Mouse (Mus musculus): Measurements from ENCODE around the gene Atp6v0d1.
"Not testable (repeated sequence)": the region's sequence is repeated elsewhere in the genome, so short reads cannot be mapped to it uniquely, and the experiment has no call there.

Atp6v0d1 gene

DNA sequence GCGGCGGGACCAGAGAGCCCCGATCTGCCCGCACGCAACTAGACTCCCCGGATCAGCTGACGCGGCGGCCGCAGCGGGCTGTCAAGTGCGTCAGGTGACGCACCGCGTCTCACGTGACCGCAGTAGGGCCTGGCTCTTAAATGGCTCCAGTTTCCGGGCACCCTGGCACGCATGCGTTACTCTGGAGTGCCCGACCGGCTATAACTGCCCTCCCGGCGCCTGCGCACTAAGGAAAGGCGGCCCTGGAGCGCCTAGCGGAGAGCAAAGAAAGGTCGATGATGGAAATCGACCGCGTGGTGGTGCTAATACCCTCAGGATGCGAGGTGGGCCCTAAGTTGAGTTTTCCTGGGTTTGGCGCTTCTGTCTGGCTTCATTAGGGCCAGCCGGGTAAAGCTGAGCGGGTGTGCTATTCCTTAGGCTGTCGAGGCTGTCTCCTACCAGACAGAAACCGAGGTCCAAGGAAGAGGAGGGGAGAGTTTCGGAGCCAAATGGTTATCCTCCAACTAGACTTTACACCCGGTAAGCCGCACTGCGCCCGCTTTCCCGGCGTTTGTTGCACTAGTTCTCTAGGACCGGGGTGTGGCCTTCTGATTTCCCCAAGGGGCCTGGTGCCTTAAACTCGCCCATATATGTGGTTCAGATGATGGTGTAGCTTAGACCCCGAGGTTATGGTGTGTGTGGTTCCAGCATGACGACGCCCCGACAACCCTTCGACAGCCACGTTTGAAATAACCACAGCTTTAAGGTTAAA lies at the start of gene Atp6v0d1:
Gene Atp6v0d1 (minus strand): TSS at position 96 of the 751 bp plus-strand sequence.
- DNase-seq: peak; percentile 99 to 100

DNA sequence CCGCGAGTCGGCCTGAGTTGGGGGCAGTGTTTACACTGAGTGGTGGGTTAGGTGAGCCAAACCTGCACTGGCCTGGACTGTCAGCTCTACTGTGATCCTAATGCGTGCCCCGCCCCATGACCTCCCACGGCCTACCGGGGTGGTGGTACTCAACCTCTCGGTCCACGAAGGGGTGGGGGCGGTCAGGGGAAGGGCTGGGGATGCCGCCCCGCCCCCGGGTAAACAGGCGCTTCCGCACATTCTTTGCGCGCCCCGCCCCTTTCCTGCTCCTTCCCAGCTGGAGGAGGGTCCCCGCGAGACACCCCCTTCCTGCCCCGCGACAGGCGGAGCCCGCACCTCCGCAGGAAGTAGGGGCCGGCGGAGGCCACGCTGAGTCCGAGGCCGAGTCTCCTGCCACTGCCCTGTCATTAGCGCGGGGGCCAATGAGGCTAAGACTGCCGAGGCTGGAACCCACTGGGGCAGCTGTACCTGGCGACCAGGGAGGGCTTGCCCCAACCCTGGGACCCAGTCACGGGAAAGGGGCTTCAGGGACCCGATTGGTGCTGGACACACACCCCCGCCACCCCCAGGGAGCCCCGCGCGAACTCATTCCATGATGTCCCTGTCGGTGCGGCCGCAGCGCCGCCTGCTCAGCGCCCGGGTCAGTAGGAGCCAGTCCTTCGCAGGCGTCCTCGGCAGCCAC lies 48.1 kb upstream of the Atp6v0d1 start:
- DNase-seq: peak; percentile 88 to 92

DNA sequence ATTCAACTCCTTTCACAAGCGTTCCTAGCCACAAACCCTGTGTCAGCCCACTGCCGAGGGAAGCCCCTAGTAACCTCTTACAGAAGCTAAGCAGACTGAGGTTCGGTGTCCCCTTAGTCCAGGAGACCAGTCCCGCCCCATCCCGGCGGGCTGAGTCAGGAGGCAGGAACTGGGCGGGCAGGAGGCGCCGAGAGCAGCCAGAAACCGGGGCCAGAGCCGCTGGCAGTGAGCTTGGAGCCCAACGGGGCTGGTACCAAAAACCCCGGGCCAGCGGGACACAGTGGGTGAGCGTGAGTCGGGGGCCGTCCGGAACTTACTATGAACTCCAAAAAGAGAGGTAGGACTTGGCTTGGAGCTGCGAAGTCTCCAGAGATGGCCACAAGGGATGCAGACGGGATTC lies 47.2 kb upstream of the Atp6v0d1 start:
- peak; percentile 69 to 81 for DNase-seq

DNA sequence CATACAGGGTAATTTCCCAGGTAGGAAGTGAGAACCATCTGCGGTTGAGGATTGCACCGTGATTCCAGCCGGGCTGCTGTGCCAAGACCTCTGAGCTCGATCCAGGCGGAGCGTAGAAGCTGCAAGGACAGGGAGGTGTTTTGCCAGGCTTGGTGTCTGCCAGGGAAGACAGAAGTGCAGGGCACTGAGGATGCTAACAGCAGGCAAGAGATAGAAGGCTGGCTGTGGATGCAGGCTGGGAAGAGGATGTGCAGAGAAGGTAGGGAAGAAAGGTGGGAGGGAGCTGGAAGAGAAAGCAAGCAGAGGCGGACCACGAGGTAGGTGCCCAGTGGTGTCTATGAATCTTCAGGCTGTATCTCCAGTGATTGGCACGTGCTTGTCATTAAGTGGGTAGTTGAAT lies 46.0 kb upstream of the Atp6v0d1 start:
- no peak for DNase-seq

DNA sequence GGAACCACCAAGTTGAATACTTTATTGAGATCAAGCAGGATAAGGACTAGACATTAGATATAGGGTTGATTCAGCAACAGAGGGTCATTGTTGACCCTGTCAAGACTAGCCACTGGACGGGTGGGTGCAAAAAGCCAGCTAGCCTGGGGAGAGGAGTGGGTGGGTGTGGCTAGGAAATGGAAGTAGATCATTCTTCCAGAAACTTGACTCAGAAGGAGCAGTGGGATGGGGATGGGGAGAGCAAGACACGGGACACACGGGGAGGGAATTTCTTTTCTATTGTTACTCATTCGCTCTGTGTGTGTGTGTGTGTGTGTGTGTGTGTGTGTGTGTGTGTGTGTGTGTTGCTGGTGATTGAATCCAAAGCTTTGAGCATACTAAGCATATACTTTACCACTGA lies 43.9 kb upstream of the Atp6v0d1 start:
- DNase-seq: no peak

DNA sequence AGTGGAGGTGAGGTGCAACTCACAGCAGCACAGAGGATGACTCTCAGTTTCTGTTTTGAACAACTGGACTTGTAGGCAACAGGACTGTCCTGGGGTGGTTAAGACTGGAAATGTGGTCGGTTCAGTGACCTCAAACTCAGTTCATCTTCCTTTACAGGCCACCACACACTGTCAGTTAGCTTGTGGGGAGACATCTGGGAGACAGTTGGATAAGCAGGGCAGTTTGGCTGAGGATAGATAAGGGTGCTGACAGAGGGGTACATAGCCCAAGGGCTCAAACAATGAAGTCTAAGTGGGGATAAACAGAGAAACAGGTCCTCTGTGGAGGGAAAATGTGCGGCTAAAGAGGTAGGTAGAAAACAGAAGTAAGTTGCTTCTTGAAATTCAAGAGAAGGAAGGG lies 43.5 kb upstream of the Atp6v0d1 start:
- DNase-seq: no peak

DNA sequence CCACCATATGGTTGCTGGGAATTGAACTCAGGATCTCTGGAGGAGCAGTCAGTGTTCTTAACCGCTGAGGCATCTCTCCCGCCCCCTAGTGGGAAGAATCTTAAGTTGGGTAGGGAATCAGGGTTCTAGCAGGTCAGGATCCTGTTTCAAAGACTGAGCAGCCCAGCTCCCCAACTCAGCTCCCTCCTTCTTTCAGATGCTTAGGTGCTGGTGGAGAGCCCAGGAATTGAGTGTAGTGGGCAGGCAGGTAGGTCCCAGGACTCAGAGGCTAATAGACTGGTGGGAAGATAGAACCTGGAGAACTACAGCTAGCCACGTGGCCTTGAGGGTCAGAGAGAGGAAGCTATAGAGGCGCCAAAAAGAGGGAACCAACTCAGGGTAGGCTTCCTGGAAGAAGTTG lies 41.8 kb upstream of the Atp6v0d1 start:
- peak; percentile 42 to 61 for DNase-seq

DNA sequence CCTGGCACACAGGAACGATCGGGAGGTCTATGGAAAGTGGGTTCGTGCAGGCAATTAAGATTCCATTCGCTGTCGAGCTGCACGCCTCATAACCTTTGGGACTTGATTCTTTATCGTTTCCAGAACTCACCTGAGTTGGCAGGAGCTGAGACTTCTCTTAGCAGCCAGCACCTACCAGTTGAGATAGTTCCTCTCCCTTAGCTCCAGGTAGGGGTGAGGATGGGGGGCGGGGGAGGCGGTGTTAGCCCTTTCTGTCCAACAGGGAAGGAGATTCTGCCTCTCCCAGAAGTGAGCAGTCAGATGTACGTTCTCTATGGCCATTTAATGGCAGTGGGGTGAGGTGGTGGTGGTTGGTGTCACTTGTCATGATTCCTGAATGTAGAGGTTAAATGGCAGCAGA lies 41.2 kb upstream of the Atp6v0d1 start:
- no peak for DNase-seq

DNA sequence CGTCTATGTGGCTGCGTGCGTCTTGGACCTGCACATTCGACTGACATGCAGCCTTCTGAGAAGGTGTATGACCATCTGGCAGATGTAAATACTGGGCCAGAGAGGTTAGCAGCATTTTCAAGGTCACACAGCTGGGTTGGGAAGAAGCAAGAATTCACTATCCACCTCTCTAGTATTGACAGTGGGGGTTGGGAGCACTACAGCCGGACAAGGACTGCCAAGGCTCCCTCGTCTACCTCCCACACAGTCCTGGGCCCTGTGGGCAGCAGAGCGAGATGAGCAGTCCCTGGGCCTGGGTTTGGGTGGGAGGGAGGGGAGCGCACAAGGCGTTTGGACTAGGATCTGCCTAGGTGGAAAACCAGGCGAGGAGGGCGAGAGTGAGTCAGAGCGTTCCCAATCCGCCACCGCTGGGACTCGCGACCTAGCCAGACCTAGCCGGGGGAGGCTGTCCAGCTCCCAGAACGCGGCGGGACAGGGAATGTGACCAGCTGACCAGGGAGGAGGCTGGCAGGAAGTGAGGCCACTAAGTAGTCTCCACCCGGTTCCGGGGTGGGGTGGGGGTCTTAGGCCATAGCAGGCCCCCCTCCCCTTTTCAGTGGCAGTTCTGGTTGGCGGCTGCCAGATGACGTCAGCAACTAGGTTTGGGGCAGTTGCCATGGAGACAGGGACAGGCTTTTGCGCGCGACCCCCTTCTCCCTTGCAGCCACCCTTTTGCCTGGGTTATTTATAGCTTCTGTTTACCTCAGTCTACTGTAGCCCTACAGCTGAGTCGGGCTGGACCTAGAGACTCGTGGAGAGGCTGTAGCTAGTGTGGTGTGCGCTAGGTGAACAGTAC lies 40.6 kb upstream of the Atp6v0d1 start:
- DNase-seq: peak; percentile 87 to 93

DNA sequence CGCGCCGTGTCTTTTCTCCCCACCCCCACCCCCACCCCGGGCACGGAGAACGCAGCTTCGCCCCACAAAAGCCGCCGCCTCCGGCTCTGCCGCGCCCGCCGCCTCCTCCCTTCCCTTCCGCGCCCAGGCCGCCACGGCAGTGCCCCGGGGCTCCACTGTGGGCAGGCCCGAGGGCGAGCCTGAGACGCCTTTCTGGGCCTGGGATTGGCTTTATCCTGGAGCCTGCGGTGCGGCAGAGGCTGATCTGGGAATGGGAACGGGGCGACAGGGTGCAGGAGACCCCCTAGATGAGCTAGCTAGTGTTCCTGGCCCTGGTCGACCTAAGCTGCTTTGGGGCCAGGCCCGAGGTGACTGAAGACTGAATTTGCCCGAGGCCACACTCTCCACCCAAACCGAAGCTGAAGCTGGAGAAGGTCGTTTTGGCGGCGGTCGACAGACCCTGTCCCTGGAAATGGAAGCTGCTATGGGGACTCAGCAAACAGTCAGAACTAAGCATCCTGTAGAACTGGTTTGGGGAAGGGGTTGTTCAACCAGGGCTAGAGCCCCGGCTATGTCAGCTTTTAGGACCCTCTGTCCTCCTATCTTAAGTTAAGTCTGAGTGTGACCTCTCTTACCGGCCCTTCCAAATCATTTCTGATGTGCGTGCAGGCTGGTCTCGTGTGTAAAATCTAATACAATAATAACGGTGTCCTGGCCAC lies 39.8 kb upstream of the Atp6v0d1 start:
- DNase-seq: peak; percentile 50 to 54

DNA sequence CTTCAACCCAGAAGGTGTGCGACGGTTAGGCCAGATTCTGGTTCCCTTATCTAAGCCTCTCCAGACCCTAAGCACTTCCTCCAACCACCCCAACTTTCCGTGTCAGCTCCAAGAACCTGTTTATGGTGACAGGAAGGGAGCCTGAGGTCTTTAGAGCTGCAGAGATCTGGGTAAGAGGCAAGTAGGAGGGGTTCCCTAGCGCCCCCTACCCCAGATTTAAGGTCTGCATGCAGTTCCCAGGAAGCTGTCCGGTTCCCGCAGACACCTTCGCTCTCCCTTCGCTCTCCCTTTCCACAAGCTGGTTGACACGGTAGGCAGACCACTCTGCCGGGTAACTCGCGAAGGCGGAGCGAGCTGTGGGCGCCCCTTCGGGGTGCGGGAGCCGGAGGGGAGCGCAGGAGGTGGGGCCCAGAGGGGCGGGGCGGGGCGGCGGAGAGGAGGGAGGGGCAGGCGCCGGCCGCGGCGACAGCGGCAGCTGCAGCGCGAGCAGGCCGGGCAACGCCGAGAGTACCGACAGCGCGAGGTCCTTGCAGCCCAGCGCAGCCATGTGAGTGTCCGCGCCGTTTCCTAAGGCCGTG lies 39.0 kb upstream of the Atp6v0d1 start, which contains the start of gene Ripor1:
Gene Ripor1 (plus strand): TSS at position 452 of the 578 bp plus-strand sequence.
- DNase-seq: peak; percentile 76 to 84

DNA sequence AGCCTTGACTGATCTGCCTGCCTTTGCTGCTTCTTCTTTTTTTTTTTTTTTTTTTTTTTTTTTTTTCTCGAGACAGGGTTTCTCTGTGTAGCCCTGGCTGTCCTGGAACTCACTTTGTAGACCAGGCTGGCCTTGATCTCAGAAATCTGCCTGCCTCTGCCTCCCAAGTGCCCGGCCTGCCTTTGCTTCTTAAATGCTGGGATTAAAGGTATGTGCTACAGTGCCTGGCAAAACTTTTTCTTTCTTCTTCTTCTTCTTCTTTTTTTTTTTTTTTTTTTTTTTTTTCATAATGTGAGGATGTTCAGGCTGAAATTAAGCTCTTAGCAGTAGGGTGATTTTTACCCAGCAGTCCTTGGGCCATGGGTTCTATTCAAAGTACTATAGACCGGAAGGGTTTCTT lies 36.7 kb upstream of the Atp6v0d1 start:
- not testable (repeated sequence) for DNase-seq

DNA sequence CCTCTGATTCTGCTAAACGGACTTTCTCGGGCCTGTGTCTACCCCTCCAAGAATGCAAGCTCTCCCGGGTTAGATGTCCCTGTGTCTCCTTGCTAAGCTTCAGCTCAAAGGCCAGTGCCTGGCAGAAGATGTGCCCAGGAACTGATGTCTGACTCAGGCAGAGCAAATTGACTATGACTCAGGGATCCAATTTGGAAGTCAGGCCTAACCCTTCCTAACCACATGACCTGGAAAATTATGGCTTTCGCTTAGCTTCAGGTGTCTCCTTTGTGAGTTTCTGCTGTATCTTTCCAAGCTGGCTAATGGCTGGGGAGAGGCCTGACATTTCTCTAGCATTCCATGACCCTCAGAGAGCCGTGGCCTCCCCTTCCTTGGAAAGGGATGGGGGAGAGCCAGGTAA lies 35.5 kb upstream of the Atp6v0d1 start:
- no peak for DNase-seq

DNA sequence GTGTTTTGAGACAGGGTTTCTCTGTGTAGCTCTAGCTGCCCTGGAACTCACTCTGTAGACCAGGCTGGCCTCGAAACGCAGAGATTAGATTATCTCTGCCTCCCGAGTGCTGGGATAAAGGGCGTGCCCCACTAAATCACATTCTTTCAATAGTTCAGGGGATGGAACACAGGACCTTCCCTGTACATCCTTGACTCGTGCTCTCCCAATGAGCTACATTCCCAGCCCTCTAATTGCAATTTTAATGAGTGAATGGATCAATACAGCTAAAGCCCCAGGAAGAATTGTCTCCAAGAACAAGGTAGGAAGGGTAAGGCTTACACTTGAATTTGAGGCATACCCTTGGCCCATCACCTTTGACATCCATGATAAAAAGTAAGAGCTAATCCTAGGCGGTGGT lies 32.9 kb upstream of the Atp6v0d1 start:
- no peak for DNase-seq

DNA sequence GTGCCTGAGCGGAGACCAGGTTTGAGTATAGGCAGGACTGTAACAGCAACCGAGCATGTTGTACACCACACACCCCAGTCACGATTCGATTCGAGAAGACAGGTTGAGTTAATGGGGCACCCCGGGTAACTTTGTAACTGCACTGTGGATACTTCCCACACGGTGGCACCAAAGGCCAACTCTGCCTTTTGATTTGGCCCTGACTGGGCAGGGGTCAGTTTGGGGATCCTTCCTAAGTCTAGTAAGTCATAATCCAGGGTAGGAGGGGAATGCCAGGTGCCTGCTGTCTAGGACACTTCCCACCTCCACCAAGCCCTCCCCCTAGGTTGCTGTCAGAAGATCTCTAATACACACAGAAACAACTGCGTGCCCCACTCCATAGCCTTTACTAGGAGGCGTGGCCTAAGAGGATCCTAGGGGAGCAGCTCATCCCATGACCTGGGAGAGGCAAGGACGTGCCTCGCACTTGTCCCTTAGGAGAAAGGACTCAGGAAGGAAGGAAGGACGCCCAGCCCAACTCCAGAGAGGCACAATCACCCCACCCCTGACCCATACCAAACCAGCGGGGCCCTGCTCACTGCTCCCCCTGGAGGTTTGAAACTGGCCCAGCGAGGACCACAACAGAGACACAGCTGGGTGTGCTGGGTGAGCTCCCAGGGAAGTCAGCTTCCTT lies 30.7 kb upstream of the Atp6v0d1 start:
- DNase-seq: peak; percentile 88 to 91

DNA sequence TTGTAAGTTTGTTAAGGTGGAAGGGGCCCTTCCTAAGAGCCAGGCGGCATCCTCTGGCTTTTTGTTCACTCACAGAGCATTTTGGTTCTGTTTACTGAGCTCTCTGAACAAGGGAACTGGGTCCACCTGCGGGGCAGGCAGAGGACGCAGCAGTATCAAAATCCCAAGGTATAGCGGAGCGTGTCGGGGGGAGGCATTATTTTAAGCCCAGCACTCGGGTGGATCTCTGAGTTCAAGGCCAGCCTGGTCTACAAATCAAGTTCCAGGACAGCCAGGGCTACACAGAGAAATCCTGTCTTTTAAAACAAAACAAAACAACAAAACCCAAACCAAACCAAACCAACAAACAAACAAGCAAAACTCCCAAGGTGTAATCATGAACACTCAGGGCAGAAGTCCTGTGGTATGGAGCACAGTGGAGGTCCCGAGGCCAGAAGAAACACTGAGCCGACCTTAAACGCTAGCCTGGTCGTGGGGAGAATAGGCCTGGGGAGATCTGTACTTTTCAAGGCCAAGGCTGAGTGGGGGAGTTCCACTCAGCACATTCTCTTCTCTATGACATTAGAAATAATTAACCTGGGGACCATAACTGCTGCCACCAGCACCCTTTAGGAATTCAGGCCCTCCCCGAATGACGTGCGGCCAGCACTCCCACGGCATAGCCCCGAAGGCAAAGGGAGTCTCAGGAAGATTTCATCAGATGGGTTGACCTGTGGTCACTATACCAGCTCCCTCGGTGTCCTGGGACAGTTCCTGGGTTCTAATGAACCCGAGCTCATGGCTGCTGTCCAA lies 28.8 kb upstream of the Atp6v0d1 start:
- no peak for DNase-seq

DNA sequence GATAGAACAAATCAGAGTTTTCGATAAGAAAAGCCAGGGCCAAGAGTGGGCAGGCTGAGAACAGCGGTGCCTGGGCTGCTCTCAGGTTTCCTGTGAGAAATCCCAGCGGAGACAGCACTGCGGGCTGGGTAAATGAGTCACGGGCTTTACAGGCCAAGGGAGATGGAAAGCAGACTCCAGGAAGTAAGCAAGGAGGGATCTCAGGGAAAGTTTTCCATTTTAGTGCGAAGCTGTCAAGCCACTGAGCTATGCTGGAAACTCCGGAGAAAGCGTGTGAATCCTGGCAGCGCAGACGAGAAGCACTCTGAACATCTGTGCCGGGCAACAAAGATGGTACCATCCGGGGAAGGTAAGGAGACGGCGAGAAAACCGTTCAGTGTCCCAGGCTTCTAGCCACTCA lies 28.0 kb upstream of the Atp6v0d1 start:
- no peak for DNase-seq

DNA sequence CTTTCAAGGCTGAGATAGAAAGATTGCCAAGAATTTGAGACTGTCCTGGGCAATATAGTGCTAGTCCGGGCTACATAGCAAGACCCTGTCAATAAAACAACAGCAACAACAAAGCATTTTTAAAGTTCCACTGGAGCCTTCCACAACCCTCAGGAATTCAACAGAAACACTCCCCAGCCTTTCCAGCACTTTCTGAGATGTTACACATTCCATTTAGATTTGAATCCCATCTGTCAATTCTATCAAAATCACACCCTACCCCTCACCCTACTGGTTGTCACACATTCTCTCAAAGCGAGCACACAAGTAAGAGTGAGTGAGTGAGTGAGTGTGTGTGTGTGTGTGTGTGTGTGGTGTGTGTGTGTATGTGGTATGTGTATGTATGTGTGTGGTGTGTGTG lies 26.6 kb upstream of the Atp6v0d1 start:
- DNase-seq: no peak

DNA sequence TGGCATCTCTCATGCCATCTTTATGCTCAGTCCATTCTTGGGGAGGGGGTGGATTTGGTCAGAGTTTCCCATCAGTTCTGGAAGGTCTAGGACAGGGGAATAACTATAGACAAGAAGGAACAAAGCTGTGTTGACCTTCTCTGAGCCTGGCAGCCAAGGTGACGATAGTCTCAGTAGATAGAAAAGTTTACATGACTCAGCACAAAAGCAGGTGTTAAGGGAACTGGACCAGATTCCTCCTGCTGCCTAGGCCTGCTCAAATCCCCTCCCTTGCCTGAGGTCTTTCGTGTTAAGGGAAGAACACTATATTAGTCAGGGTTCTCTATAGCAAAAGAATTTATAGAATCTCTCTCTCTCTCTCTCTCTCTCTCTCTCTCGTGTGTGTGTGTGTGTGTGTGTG lies 13.9 kb upstream of the Atp6v0d1 start:
- no peak for DNase-seq

DNA sequence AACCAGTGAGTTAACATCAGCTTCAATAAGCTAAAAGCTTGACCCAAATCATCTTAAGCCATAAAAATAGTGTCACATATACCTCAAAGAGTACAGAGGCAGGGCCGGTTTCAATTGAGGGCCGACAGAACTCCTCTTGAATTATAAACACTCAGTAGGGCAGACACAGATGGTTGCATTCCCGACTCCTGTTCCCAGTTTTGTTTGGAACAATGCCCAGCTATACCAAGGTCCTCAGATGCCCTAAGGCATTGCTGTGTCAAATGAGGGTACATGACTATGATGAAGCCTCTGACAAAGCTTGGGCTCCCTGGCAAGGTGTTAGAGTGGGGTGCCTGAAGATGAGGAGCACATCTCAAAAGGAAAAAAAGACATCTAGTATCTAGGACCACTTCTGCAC lies 9.7 kb upstream of the Atp6v0d1 start:
- DNase-seq: no peak

DNA sequence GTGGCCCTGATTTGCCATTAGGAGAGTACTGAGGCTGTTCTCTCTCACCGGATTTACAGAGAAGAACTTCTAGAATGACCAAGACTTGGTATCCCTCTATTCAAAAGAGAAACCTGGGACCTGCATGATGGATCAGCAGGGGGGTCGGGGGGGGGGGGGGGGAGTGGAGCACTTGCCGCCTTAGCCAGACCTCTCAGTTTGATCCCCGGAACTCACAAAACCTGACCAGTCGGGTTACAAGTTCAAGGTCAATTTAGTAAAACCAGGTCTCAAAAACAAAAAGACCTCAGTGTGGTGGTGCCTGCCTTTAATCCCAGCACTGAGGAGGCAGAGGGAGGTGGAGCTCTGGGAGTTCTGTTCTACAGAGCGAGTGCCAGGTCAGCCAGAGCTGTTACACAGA lies 8.9 kb upstream of the Atp6v0d1 start:
- DNase-seq: no peak

All from lung, adult 18-20 months (tissue).